Mouse (Mus musculus): ENCODE data around the gene Tmem126a.
A peak's percentile ranks its signal among the peaks of the same experiment; 100 is the strongest.

Tmem126a gene

GRCm38 (mm10) chr7:90456845-90457468 lies at the start of gene Tmem126a:
Gene Tmem126a (minus strand): TSS chr7:90457229.
- DNase-seq (ENCODE audit: low read depth in 2 of 2, low spot score in 2 of 2): peak; percentile 57 to 58

GRCm38 (mm10) chr7:90482607-90483006 lies 25.6 kb upstream of the Tmem126a start:
- DNase-seq (ENCODE audit: low read depth in 2 of 2, low spot score in 2 of 2): no peak

- DNase-seq (ENCODE audit: low read depth in 2 of 2, low spot score in 2 of 2): no peak
Observed at GRCm38 (mm10) chr7:90476313-90477245, 19.6 kb upstream of the Tmem126a start, which contains the start of gene Dlg2. Gene Dlg2 (plus strand): TSS chr7:90476672.

- DNase-seq (ENCODE audit: low read depth in 2 of 2, low spot score in 2 of 2): peak; percentile 98
Observed at GRCm38 (mm10) chr7:90475793-90476312, 18.8 kb upstream of the Tmem126a start, which contains the start of gene Tmem126b. Gene Tmem126b (minus strand): TSS chr7:90476001.

GRCm38 (mm10) chr7:90473511-90473910 lies 16.5 kb upstream of the Tmem126a start:
- DNase-seq (ENCODE audit: low read depth in 2 of 2, low spot score in 2 of 2): no peak

GRCm38 (mm10) chr7:90461441-90461840 lies 4.4 kb upstream of the Tmem126a start:
- no peak for DNase-seq (ENCODE audit: low read depth in 2 of 2, low spot score in 2 of 2)

GRCm38 (mm10) chr7:90460930-90461329 lies 3.9 kb upstream of the Tmem126a start:
- DNase-seq (ENCODE audit: low read depth in 2 of 2, low spot score in 2 of 2): peak; percentile 28 to 42

- no peak for DNase-seq (ENCODE audit: low read depth in 2 of 2, low spot score in 2 of 2)
Observed at GRCm38 (mm10) chr7:90460330-90460729, 3.3 kb upstream of the Tmem126a start.

GRCm38 (mm10) chr7:90457517-90457916 lies 488 bp upstream of the Tmem126a start:
- no peak for DNase-seq (ENCODE audit: low read depth in 2 of 2, low spot score in 2 of 2)

GRCm38 (mm10) chr7:90456149-90456844 lies 732 bp downstream of the Tmem126a start:
- DNase-seq (ENCODE audit: low read depth in 2 of 2, low spot score in 2 of 2): no peak

GRCm38 (mm10) chr7:90444206-90444605 lies 12.8 kb downstream of the Tmem126a start:
- no peak for DNase-seq (ENCODE audit: low read depth in 2 of 2, low spot score in 2 of 2)

- DNase-seq (ENCODE audit: low read depth in 2 of 2, low spot score in 2 of 2): peak; percentile 50 to 58
Observed at GRCm38 (mm10) chr7:90443101-90444091, 13.6 kb downstream of the Tmem126a start.

- peak; percentile 95 for DNase-seq (ENCODE audit: low read depth in 2 of 2, low spot score in 2 of 2)
Observed at GRCm38 (mm10) chr7:90442518-90443080, 14.4 kb downstream of the Tmem126a start, which contains the start of gene Crebzf. Gene Crebzf (plus strand): TSS chr7:90442729.

GRCm38 (mm10) chr7:90442070-90442469 lies 15.0 kb downstream of the Tmem126a start:
- DNase-seq (ENCODE audit: low read depth in 2 of 2, low spot score in 2 of 2): no peak

- DNase-seq (ENCODE audit: low read depth in 2 of 2, low spot score in 2 of 2): no peak
Observed at GRCm38 (mm10) chr7:90440044-90440443, 17.0 kb downstream of the Tmem126a start.

GRCm38 (mm10) chr7:90432221-90432620 lies 24.8 kb downstream of the Tmem126a start:
- DNase-seq (ENCODE audit: low read depth in 2 of 2, low spot score in 2 of 2): no peak

- DNase-seq (ENCODE audit: low read depth in 2 of 2, low spot score in 2 of 2): no peak
Observed at GRCm38 (mm10) chr7:90427006-90427405, 30.0 kb downstream of the Tmem126a start.

GRCm38 (mm10) chr7:90426020-90427001 lies 30.7 kb downstream of the Tmem126a start, which contains the start of gene Ccdc89:
Gene Ccdc89 (plus strand): TSS chr7:90426577.
- no peak for DNase-seq (ENCODE audit: low read depth in 2 of 2, low spot score in 2 of 2)
